Mouse (Mus musculus) brain, embryonic 18.5 days (tissue): ENCODE results near the gene Dag1.

ENCODE experiments used
- DNase-seq: peaks from one replicate; pipeline ENCODE4 v3.0.0-alpha.2; 2012; ENCODE audit warnings: low read depth, low spot score

Dag1 gene

DNA sequence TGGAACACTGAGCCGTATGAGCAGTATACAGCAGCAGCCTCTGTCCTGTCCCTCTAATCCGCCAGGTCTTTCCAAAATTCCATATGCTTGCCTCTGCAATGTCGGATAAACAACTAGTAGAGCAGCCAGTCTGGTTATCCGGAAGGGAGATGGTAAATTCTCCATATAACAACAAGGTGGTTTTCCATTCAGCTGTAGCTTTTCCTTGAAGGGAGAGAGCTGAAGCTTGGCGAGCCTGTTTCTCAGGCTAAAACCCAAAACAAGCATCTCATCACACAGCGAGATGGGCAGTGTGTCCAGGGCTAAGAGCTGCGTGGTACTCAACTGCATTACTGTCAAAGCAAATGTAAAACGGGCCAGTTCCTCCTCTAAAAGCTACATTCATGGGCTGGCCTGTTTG, 75.2 kb downstream of the Dag1 start:
- no peak for DNase-seq

DNA sequence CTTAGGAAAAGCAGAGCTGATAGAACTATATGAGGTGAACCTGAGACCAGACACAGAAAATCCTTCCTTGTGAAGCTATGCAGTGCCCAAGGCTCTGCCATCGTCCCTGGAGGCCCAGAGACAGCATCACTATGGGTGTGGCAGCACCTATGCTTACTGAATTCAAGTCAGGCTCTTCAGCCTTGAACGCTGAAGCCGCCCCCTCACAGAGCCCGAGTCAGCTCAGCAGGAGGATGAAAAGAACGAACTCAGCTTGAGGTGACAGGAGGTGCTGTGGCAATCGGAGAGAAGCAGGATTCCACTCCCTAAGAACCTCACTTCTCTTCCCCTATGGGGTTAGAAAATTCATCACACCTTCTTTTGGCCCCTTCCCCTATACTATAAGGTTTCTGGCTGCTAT, 76.1 kb downstream of the Dag1 start:
- no peak for DNase-seq

DNA sequence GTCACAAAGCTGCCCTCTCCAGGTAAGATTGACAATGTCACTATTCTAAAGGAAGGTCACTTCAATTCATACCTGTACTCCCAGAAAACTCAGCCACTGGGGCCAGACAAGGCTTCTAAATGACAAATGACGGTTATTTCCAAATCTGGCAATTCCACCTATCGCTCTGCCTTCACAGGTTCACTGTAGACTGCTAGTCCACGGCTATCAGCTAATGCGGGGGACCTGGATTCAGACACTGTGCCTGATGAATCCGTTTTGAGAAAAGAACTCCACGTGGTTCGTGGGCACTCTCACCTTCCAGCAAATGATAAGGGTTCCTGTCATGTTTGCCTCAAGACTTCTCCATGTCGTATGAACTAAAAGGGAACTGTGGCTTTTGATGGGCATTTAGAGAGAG, 78.0 kb downstream of the Dag1 start:
- no peak for DNase-seq

DNA sequence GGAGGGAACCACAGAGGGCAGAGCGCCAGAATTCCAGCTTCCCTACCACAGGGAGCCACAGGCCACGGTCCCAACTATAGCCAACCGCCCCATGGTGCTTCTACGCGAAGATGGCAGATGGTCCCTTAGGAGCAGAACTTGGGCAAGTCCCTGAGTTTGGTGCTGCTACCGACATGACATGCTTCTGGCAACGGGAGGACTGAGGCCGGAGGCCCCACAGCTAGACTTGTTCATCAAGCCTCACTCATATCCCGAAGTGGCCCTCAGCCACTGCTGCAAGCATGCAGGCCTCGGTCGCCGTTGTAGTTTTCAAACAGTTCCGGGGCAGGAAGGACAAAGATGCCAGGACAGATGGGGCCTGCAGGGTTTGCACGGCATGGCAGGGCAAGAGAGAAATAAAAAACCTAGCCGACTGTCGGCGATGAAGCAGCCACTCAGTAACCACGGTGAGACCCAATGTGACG, 80.2 kb downstream of the Dag1 start:
- no peak for DNase-seq

DNA sequence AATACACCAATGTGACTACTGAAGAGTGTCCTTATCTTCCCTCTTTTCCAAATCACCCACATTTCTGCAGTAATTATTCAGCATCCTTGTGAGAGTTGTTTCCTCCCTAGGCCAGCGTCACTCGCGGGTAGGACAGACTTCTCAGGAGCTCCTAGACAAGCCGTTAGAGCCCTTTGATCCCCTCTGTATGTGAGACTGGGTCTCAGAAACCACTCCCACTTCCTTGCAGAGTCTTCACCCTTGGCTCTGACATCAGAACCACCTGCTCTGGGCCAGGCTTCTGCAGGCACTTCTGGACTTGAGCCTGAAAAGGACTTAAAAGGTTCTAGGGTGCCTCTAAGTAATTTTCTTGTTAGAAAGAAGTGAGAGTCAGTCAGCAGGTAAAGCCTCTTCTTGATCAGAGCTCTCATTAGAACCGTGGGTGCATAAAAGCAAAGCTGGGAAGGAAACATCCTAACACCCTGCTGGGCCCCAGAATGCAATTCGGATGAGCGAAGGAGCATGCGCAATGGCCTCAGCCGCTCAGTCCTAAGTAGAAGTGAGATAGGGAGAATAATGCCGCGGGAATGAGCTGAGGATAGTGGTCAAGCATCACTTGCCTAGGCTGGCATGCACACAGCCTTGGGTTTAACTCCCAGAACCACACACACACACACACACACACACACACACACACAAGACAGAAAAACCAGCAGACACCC, 80.8 kb downstream of the Dag1 start:
- no peak for DNase-seq

DNA sequence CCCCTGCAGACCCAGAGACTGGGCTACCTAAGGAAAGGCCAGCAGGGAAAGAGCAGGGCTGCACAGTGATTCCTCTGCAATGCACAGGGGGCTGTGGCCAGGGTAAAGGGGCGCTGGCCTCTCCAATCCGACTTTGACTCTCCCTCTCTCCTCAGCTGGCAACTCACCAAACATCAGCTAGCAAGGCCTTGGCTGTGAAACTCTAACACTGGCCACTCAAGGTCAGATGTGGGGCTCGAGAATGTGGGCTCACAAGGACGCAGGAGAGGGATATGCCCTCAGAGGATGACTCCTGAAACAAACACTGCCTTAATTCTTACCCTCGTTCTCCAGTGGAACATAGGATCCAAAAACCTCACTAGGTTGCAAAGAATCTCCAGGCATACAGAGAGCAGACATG, 85.4 kb downstream of the Dag1 start:
- DNase-seq = no peak

DNA sequence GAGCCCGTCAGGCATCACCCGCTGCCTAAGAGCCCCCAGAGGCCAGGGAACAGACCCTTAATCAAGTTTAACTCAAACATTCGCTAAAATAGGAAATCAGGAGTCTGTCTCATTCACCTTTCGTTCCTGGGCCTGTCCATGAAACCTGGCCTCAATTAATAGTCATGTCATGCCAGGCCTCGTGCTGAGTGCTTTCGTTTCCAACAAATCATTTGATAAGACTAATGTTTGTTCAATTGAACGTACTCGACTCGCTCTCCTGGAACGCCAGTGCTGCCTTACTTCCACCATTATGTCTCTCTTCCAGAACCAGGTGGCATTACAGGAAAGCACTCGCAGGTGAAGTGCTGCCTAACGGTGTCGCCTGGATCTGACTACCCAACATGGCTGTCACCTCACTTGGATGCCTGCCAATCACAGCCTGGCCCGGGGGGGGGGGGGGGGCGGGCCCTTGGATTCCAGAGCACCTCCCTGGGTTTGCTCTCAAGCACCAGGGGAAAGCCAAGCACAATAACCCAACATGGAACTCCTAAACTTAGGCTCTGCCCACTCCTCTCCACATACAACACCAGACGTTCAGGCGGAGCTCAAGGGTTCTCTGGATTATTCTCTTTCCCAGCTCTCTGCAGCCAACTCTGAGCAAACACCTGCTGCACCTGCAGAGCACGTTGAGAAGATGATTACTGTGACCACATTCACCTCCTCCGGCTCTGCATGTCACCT, 88.5 kb downstream of the Dag1 start:
- DNase-seq = no peak

DNA sequence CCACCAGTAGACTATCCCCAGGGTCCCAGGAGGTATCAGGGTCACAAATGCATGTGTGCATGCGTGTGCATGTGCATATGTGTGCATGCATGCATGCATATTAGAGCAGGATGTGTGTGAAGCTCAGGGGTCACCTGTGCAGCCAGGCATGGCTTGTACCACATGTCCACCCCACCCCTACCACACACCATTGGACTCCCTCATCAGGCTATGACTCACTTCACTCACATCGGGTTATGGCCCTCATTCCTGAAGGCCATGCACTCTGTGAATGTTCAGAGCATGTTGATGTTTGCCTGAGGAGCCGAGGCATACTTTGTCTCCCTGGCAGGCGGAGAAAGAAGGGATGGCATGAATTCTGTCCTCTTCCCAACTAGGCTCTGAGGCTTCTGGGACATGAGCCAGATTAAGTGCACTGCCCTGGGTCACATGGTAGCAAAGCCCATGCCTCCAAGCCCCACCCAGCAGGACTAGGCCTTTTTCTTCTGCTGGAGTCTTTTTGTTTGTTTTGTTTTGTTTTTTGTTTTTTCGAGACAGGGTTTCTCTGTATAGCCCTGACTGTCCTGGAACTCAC, 90.9 kb downstream of the Dag1 start:
- no peak for DNase-seq

DNA sequence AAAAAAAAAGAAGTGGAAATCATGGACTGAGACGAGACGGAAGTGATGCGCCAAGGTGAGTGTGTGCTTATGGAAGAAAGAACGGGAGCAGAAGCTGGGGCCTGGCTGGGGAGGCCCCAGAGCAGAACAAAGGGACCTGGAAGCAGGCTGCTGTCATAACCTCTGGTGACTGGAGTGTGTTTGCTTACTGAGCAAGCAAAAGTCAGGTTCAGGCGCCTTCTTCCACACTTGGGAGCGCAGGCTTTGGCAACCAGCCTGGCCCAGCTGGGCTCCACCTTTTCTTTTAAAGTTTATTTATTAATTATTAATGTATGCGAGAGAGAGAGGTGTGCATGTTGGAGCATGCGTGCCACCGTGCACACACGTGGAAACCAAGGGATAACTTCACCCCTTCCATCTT, 94.0 kb downstream of the Dag1 start:
- DNase-seq = no peak

DNA sequence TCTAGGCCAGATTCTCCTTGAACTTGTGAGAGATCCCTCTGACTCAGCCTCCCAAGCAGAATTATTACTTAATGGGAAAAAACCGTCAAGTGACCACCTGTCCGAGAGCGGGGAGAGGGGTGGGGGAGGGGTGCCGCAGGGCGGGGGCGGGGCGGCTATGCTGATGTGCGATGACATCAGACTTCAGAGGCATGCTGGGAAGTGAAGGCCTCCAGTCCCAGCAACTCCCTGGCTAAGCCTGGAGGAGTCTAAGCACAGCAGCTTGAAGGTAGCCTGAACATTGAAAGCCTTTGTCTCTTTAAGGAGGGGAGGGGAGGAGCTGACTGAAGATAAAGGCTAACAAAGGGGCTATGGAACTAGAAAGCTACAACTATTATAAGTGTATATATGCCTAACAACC, 98.6 kb downstream of the Dag1 start:
- DNase-seq = no peak

DNA sequence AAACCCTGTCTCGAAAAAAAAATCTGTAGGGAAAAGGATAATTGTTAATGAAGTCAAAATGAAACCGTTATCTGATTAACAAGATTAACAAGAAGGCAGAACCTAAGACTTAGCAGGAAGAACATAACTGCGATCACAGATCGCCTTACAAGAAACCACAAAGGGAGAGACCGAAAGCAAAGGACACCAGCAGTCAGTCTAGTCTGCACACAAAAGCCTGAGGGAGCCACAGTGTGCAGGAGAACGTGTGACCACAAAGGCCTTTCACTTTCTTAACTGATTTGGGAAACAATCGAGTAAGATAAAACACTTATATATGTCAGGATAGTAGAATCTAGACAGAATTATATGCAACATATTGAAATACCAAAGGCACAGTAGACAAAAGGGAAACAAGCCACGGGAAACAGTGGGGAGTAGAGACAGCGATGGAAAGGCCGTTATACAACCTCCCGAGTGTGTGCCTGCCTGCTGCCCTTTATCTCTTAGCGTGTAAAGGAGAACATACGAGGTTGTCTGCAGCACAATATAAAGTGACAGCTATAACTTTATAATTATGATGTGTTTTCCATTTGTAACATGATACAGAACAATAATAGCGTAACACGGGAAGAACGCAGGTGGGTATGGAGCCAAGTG, 100.0 kb downstream of the Dag1 start:
- DNase-seq = no peak

DNA sequence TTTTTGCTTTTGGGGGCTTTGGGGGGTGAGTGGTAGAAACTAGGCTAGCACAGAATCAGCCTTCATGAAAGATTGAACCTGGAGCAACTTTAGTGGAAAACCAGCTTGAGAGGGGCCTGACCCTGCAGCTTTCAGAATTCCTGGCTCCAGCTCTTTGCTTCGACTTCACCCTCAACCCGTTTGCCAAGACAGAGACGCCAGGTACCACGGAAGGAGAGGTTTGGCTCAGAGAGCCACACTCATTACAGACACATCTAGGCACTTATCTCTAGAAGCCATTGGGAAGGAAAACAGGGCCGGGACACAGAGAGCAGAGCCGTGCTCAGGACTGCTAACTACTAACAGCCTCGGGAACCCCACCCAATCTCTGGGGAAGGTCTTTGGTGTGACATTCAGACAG, 105.9 kb downstream of the Dag1 start:
- DNase-seq = no peak

DNA sequence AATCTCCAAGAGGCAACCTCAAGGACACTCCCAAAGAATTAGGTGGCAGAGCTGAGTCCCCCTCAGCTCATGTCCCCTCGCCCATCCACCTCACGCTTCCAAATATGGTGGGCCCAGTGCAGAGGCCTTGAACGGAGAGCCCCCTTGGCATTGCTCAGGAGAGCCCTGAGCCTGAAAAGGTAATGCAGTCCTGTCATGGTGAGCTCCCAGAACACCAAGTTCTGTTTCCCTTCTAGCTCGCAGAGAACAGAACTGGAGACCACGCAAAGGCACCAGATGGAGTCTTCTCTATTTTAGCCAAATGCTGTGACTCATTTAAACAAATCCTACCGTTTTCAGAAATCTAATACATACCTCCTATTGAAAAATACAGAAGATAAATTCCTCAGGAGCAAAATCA, 106.3 kb downstream of the Dag1 start:
- no peak for DNase-seq

DNA sequence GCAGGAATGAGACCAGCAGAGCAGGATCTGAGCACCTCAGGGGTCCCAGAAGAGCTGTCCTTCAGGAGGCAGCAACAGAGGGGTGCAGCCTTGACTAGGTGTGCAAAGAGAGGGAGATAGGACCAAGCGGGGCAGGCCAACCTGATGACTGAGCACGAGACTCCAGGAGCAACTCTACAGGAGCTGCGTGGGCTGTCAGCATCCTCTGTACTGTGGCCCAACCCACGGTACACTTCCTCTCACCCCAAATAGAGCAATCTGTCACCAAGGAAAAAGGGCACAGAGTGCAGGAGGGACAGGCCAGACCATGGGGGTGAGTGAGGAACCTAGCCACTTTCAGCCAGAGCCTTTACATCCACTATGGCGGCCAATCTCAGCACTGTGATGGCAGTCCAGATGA, 107.0 kb downstream of the Dag1 start:
- DNase-seq = no peak

DNA sequence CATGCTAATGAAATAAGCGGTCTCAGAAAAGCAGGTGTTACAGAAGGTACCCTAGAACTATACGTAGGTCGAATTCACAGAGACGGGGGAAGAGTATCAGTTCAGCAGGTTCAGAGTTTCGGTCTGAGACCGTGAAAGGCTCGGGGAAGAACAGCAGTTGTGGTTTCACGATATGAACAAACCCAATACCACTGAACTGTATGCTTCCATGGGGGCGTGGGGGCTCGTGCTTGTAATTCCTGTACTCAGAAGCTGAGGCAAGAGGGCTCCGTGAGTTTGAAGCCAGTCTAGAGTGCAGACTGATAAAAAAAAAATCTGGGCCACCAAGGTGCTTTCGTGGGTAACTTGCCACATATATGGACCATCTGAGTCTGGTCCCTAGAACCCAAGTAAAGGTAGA, 108.9 kb downstream of the Dag1 start:
- DNase-seq = no peak
